Mouse (Mus musculus): ENCODE measurements around the gene Hnrnpm.

Gene Hnrnpm

GRCm38 (mm10) chr17:33597271-33597670, 89.4 kb downstream of the Hnrnpm start:
- in situ Hi-C loops (cut with MboI): no loop called here

All from mature B cell (primary cell).